Comparison of ENCODE assay signal across 10 mouse cellular contexts in genomic region chr17:42924731-42925130, GRCm38 (mm10).
"Had no signal": no experiment of that assay in that cellular context is flagged by ENCODE, and none has a peak within 500 bp of the region (broad histone marks: within the 10 kb centered on the region; RNA-seq: fewer than 3 reads in every experiment).

No protein-coding gene starts in this region.

- DNase-seq: kidney, adult 2 months; kidney, postnatal 14 days; lung, adult 18-20 months; lung, postnatal 36 days; retina, postnatal 1 day; right cerebral cortex, postnatal 4 days; thymus, adult 18-20 months; thymus, postnatal 25 days had no signal

- ATAC-seq: intestine, embryonic 16.5 days; midbrain, embryonic 15.5 days had no signal
